Mouse (Mus musculus): Measurements from ENCODE around the gene Gm49378.
A peak's percentile ranks its signal among the peaks of the same experiment; 100 is the strongest.

The Gm49378 gene

DNA sequence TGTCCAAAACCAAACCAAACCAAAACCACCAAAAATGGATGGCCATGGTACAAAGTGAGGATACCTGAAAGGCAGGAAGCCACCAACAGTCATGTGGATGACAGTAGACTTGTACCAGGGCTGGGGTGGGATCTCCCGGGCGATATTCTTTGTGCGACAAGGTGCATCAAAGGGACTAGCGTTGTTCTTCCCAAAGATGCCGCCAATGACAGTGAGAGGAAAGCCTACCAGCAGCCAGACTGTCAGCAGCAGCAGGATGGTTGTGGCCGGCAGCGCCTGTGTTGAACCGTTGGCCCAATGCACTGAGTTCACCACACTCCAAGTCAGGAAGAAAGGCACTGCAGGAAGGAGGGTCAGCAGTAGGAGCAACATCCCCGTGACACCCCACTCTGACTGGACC, at the start of gene Gm49378:
Gm49378 (minus strand) TSS at position 101 of the 400 bp plus-strand sequence.
- no peak for DNase-seq (ENCODE audit: low spot score in 2 of 2)

DNA sequence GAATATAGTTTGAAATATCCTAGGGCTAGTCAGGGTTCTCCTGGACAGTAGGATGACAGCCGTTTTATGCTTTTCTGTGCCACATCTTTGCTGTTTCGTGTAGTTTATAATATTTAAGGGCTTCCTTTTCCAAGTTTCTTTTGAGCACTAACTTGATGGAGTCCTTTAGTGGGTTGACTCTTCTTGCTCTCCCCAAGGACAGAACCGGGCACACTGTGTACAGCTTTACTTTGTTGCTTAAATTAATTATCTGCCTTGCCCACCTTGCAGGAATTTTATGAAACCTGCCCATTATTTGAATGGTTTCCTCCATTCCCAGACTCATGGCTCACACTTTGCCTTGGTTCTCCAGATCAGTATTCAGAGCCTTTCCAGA, 44.4 kb upstream of the Gm49378 start:
- DNase-seq (ENCODE audit: low spot score in 2 of 2), result no peak

DNA sequence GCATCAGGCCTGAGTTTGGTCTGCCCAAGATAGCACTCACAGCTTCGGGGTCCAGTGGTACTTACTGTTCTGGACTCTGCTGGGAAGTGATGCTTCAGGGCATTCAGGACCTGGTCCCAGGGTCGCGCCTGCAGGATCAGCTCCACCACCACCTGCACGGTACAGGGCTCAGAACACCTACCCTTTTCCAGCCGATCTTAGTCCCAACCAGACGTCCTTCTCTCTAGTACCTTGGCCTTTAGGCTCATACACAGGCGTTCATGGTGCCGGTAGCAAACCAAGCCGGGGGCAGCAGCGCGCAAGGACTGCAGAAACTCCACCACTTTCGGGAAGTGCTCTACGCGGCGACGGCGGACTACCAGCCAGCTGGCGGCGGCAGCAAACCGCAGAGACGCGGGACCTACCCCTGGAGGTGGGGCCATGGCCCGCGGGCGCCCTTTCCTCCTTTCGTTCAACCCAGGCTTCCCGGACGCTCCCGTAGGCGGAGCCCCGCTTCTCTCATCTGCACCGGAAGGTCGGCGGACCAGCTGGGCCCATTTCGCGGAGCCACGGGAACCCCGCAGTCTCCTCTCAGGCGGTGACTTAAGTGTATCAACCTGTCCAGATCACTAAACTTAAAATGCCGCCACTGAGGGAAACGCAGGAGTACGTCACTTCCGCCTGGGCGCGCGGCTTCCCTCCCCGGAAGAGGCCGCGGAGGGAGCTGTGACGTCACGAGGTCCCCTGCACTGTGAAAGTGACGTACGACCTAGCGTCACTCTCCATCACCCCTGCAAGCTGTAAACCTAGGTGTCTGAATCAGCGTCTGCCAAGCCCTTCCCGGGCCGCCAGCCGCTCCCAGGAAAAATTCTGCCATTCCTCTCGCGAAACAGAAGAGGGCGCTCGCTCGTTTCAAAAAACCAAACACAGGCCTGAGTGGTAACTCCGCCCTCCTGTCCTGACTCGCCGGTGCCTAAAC, 43.7 kb upstream of the Gm49378 start, which contains the start of gene Tinf2:
Tinf2 (minus strand) TSS at position 661 of the 958 bp plus-strand sequence.
- peak; percentile 87 to 92 for DNase-seq (ENCODE audit: low spot score in 2 of 2)

DNA sequence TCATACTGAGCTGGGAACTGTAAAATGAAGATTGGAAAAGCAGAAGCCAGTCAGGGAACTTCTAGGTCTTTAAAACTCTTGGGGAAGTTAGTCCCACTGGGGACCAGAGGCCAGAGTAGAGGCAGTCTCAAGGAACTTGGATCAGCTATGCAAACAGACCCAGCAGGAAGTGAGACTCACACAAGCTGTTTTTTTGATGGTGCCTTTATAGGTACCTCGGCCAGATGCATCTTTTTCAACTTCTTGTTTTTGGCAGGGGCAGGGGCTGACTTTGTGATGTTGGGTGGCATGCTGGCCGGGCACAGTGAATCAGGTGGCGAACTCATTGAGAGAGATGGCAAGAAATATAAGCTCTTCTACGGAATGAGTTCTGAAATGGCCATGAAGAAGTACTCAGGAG, 39.9 kb upstream of the Gm49378 start:
- DNase-seq (ENCODE audit: low spot score in 2 of 2), result no peak

DNA sequence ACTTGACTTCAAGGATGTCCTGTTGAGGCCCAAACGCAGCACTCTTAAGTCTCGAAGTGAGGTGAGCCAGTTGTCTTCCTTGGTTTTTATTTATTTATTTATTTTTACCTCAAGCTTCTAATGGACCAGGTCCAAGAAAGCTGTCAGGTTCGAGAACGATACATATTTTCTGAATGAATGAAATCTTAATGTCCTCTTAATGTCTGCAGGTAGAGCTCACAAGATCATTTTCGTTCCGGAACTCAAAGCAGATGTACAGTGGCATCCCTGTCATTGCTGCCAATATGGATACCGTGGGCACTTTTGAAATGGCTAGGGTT, 35.0 kb upstream of the Gm49378 start:
- DNase-seq (ENCODE audit: low spot score in 2 of 2), result no peak

DNA sequence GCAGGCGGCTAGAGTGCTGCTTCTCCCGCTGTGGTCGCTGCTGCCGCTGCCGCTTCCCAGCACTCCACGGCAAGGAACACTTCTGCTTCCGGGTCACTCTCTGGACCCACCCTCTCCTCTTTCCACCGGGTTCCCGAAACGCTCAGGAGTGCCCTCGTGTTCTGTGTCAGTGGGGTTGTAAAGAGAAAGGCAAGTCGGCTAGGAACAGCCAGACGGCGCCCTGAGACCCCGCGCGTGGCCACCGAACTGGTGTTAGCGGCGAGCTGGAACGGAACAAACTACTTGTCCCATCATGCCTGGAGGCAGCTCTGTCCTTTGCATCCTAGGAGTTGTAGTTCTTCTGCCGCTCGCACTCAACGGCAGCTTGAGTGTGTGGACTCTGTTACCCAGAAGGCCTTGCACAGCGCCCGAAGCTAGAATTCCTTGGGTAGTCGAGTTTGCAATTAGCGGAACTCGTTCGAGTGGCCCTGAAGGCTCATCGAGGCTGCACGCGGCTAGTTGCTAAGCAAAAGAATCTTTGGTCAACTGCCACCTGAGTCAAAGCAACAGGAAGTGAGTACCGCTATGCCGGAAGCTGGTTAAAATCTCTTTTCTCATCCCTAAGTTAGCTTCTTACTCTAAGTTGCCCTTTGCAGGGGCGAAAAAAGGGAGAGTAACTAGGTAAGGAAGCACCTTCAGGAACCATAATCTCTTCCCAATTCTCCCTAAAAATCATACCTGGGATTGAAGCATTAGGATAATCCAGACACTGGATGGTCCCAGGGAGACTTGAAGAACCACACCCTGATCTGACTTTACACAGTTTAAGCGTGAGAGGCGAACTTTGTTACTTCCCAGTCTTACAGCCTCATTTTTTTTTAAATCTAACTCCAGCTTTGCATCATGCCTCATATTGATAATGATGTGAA, 34.4 kb upstream of the Gm49378 start, which contains the start of the genes Gmpr2 and Nedd8:
Gmpr2 (plus strand) TSS at position 109 of the 908 bp plus-strand sequence.
Nedd8 (minus strand) TSS at position 292 of the 908 bp plus-strand sequence.
- DNase-seq (ENCODE audit: low spot score in 2 of 2), result peak; percentile 84 to 86

DNA sequence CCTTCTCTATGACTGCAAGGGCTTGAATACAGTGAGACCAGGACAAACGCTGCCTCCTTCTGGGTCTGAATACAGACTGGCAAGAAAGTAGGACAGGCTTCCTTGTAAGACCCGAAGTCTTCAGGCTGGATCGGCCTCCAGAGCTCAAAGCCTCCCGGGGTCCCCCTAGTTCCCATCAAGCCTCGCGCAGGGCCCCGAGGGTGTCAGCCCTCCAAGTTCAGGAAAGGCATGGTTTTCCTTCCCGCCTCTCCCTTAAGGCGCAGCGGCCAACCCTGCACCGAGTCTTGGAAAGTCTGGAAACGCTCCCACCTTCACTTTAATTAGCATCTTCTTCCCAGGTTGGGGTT, 33.8 kb upstream of the Gm49378 start:
- DNase-seq (ENCODE audit: low spot score in 2 of 2), result no peak

DNA sequence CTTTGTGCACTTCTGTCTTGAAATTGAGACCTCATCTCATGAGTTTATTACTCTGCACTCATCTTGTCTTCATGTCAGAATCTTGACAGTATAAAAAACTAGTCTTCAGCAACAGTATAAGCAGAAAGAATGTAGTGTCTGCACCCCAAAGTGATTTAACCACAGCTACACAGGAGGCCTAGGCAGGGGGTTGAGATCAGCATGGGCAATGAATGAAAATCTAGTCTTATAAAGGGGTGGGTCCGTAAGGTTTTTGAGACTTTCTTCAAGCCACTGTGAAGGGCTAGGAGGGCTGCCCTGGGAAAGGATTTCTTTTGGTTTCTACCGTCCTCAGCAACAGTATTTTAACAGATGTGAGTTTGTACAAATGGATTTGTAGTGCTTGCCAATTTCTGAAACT, 22.9 kb upstream of the Gm49378 start:
- no peak for DNase-seq (ENCODE audit: low spot score in 2 of 2)

DNA sequence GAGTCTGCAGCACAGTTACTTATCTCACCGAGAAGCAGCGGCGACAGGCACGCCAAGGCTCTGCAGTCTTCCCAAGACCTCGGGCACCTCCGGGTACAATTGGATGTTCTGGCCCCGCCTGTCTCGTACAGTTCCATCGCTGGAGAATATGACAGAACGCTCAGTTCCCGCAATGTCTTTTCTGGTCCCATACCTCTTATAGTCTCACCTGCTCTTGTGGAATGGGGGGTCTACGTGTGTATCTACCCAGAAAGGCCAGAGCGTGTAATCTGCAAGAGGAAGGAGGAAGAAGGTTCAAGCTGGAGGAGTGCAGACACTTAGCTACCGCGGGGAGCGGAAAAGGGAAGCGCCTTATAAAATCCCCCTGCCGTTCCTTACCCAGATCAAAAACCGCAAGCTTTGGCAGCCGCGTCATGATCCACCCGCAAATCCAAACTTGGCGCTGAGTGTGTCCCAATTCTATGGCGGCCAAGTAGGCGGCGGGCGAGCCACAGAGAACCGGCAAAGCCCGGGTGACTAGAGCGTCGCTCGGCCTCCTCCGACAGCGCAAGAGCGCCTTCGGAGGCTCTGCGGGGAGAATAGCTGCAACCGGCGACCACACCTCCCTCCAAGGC, 22.4 kb upstream of the Gm49378 start, which contains the start of gene Mdp1:
Mdp1 (minus strand) TSS at position 549 of the 614 bp plus-strand sequence.
- peak; percentile 70 to 71 for DNase-seq (ENCODE audit: low spot score in 2 of 2)

DNA sequence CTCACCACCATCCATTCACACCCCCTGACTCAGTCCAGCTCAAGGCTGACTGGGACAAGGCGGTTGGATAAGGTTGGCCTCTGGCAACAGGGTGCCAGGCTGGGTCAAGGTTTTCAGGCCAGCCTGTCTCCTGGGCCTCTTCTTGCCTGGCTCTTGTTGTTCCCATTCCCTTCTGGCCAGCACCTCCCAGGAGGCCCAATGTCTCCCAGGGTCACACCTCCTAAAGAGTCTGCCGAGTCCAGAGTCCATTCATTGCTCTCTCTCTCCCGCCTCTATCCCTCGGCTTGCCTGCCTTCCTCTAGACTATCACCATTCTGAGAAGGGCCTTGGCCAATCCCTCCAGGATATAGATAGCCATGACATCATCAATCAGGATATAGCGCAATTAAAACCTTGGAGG, 20.3 kb upstream of the Gm49378 start:
- no peak for DNase-seq (ENCODE audit: low spot score in 2 of 2)

DNA sequence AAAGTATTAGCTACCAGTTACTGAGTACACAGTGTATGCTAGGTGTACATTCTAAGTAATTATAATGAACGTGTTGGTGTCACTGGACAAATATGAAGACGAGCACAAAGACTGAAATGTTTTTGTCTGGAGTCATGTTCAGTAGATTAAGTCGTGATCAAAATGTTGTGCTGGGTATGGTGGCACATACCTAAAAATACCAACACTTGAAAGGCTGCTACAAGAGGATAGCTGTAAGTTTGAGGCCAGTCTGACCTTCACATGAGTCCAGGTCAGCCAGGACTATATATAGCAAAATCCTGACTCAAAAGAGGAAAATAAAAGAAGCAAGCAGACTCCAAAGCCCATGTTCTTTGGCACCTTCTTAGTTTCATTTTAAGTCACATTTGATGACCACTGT, 19.2 kb upstream of the Gm49378 start:
- DNase-seq (ENCODE audit: low spot score in 2 of 2), result no peak

DNA sequence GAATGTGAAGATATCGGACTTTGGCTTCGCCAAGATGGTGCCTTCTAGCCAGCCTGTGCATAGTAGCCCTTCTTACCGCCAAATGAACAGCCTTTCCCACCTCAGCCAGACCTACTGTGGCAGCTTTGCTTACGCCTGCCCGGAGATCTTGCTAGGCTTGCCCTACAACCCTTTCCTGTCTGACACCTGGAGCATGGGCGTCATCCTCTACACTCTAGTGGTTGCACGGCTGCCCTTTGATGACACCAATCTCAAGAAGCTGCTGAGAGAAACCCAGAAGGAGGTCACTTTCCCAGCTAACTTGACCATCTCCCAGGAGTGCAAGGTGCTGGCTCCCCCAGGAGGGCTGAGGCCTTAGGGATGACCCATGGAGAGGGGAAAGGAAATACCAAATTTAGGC, 13.8 kb upstream of the Gm49378 start:
- DNase-seq (ENCODE audit: low spot score in 2 of 2), result no peak

DNA sequence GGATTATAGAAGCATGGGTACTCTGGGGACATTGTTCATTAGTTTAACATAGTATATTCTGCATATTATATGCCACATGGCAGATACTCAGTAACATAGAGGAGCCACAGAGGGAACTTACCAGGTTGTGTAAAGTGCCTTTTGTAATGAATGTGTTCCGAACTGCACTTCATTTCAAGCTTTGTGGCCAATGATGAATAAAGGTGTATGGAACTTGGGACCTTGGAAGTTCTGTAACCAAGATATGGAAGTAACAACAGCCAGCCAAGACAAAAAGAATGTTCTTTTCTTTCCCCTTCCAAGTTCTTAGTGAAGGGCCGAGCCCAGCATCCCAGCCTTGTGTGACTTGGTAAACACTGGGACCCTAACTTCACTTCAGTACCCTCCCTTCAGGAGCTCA, 12.2 kb upstream of the Gm49378 start, which contains the start of gene Tssk4:
Tssk4 (plus strand) TSS at position 301 of the 400 bp plus-strand sequence.
- no peak for DNase-seq (ENCODE audit: low spot score in 2 of 2)

DNA sequence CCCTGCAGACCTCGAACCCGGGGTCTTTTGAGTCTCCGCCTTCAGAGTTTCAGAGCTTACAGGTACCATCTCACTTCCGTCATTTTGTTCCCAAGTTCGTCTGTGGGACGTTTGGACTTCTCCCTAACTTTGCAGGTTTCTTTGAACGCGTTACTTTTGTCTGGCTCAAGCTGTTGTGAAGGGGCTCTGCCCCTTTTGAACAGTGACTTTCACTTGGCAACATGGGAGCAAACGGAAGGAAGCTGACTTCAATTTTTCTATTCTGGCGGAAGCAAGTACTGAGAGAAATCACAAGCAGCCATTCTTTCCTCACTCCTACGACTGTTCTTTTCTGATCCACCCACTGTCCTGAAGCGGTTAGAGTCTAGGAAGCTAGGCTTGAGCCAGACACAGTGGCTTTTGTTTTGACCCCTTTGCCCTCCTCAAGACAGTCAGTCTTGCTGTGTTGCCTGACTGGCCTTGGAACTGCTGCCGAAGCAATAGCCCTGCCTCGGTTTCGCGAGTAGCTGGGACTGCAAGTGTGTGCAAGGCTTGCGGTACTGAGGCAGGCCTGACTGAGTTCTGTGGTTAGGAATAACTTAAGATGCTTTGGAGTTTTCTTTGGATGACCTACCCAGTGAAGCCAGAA, 6.7 kb upstream of the Gm49378 start:
- DNase-seq (ENCODE audit: low spot score in 2 of 2), result no peak

DNA sequence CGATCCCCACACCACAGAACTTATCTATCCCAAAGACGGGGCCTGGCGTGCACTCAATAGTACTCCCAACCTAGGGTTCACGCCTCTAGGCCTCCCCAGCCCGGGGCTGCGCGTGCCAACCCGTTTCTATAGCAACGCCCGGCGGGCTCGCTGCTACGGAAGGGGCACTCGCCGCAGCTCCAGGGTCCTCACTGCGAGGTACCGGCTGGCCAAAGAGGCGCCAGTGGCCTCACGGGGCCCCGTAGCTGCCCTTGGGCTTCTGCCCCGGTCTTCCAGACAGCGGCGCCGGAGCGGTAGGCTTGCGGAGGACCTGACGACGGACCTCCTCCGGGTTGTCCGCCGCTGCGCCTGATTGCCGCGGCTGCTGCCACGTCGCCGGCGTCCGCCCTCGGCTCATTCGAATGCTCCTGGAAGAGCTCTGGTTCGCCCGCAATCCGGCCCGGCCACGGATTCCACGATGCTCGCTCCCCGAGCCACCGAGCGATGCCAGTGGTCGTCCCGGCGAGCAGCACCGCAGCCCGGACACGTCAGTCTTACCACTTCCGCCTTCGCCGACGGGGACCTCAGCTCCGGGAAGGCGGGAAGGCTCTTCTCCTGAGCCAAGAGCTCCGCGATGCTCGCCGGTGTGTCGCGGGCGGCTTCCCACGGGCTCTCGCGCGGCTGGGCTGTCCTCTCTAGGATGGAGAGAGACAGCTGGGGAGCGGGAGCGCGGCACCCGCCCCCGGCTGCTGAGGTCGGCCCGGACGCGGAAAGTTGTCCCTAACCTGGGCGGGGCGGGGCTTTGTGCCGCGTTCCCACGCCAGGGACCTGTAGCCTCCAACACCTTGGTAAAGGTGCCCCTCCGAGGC, 5.6 kb upstream of the Gm49378 start, which contains the start of gene Tm9sf1:
Tm9sf1 (minus strand) TSS at position 747 of the 848 bp plus-strand sequence.
- DNase-seq (ENCODE audit: low spot score in 2 of 2), result peak; percentile 79 to 84

DNA sequence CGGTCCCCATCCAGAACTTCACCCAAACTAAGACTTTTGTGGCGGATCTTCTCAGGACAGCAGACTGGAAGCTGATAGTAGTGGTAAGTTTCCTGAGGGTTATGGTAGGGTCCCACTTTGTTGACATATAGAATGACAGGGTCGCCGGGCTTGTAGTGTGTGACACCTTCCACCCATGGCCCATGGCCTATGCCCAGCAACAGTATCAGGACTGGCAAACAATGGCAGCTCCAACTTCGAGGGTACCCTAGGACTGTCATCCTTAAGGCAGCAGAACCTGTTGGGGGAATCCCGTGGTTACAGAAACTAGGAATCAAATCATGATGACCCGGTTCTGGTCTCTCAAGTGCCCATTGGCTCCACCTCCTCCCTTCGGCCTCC, 5.0 kb upstream of the Gm49378 start:
- DNase-seq (ENCODE audit: low spot score in 2 of 2), result no peak

DNA sequence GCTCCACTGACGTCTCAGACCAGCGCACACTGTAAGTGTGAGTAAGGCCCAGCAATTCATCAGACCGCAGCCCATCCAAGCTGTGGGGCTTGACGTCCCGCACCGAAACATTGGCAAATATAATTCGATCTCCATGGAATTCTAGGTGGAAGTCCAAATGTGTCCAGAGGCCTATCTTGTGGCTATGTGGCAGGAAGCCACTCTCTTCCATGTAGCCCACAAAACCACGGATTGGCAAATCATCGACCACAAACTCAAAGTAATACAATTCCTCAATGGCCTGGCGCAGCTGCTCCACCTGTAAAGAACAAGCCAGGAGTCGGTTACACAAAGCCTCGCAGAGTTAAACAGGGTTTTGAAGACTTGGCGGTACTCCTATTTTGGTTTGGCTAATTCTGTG, 3.6 kb upstream of the Gm49378 start:
- DNase-seq (ENCODE audit: low spot score in 2 of 2), result no peak

DNA sequence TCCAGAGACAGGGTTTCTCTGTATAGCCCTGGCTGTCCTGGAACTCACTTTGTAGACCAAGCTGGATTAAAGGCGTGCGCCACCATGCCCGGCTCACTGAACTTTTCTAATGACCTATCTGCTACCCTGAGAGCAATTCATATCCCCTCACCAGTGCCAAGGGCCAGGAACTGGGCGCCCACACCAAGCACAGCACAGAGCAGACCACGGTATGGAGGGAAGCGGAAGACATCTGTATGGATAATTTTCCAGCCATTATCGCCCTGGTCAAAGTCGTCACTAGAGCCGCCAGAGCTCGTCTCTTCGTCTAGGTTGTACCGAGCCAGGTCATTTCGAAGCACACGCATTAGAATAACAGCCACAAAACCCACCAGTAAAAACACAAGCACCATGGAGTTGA, 3.1 kb upstream of the Gm49378 start:
- no peak for DNase-seq (ENCODE audit: low spot score in 2 of 2)

DNA sequence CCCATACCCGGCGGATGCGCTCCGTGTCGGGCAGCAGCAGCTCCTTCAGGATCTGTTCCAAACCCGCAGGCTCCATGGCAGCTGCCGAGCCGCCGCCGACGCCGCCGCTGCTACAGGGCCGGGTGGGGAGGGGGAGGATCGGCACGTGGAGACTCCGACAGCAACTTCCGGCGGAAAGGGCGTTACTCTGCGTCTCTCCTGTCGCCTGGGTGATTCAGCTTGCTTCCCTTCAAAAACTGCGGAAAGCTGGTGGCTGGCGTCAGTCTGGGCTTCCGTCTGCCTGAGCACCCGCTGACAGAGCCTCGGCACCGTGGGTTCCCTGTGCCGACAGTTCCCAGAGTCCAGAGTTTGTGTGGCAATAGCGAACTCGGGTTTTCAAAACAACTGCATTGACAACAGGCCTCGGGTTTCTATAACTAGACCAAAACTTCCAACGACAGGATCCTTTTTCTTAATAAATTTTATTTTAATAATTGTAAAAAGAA, 2.1 kb downstream of the Gm49378 start, which contains the start of gene Ipo4:
Ipo4 (minus strand) TSS at position 435 of the 485 bp plus-strand sequence.
- peak; percentile 77 to 82 for DNase-seq (ENCODE audit: low spot score in 2 of 2)

DNA sequence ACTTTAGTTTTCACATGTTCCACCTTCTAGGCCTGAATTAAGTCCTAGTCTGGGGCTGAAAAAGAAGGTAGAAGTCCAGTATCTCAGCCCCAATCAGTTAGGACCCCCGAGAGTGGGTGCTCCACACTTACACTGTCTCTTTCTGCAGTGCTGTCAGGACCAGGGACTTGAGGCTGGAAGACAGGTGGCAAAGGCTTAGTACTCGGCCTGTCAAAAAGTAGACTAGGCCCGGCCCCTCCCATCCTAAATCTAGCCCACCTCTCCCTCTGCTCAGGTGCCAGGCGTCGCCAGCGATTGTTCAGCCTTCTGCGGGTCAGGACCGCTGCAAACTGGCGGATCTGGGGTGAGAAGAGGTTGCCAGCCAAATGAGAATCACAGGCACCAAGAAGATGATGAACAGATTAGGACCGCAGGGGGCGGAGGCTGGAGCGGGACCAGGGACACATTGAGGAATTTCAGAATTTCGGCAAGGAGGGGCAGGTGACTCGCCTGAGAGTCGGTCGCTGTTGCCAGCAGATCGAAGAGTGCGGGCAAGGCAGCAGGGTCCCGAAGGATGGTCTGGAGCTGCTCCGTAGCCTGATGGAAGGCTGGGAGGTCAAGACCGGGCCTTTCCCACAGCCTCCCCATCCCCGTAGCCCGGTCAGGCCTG, 2.7 kb downstream of the Gm49378 start:
- no peak for DNase-seq (ENCODE audit: low spot score in 2 of 2)

Data from urinary bladder, postnatal 4 days (tissue).